Mouse (Mus musculus): ENCODE measurements around the gene Fblim1. TPM values are rescaled to one million over a fixed set of nuclear protein-coding genes. Genes with fewer than 3 reads are reported as not detected.

Fblim1 gene
- polyA plus RNA-seq, 1 experiment, result 29.5 TPM

- H3K27me3 ChIP-seq (ENCODE audit: control insufficient read depth, insufficient read depth, insufficient read length), result no peaks in the 10 kb centered on the region
- no peak for TF ChIP-seq CEBPB (IDR thresholded peaks at IDR 0.05; ENCODE audit: insufficient read depth, poor library complexity, severe bottlenecking)
- no peak for TF ChIP-seq POLR2AphosphoS2 (IDR thresholded peaks at IDR 0.05; ENCODE audit: insufficient read length, low read depth)
- no peak for TF ChIP-seq MYOD1 (IDR thresholded peaks at IDR 0.05; ENCODE audit: control insufficient read depth in 1 of 3, insufficient read length in 2 of 3, low read depth in 2 of 3)
- TF ChIP-seq REST (IDR thresholded peaks at IDR 0.05; ENCODE audit: insufficient read depth, insufficient read length), result no peak
- no peak for TF ChIP-seq TCF3 (IDR thresholded peaks at IDR 0.05; ENCODE audit: insufficient read length, low read depth)
- no peak for TF ChIP-seq SRF (IDR thresholded peaks at IDR 0.05; ENCODE audit: control insufficient read depth, insufficient read length, low read depth)
- TF ChIP-seq MAX (IDR thresholded peaks at IDR 0.05; ENCODE audit: low read depth), result no peak
- no peak for TF ChIP-seq POLR2A (IDR thresholded peaks at IDR 0.05; ENCODE audit: insufficient read length, low read depth)
- no peak for TF ChIP-seq E2F4 (IDR thresholded peaks at IDR 0.05; ENCODE audit: insufficient read depth)
- TF ChIP-seq TCF12 (IDR thresholded peaks at IDR 0.05; ENCODE audit: insufficient read depth, poor library complexity, severe bottlenecking), result no peak
- no peak for TF ChIP-seq MYOG (IDR thresholded peaks at IDR 0.05; ENCODE audit: control insufficient read depth in 1 of 3, insufficient read depth in 1 of 3, insufficient read length in 2 of 3, low read depth in 2 of 3)
- TF ChIP-seq USF1 (IDR thresholded peaks at IDR 0.05; ENCODE audit: low read depth), result no peak
- peaks cover 13% of the 10 kb centered on the region for H3K79me2 ChIP-seq (ENCODE audit: control insufficient read depth, insufficient read depth)
- no peak overlapping the region for H3ac ChIP-seq (ENCODE audit: control insufficient read depth, insufficient read length)
- no peaks in the 10 kb centered on the region for H3K36me3 ChIP-seq (ENCODE audit: control insufficient read depth, insufficient read depth)
- no peak overlapping the region for H3K4me2 ChIP-seq (ENCODE audit: low read depth)
- H3K4me3 ChIP-seq, result no peak overlapping the region
These were observed 45.4 kb upstream of the Fblim1 start for GRCm38 (mm10) chr4:141651286-141651685.

- H3K4me3 ChIP-seq, result no peak overlapping the region
- H3K36me3 ChIP-seq (ENCODE audit: control insufficient read depth, insufficient read depth), result no peaks in the 10 kb centered on the region
- no peak for TF ChIP-seq TCF3 (IDR thresholded peaks at IDR 0.05; ENCODE audit: insufficient read length, low read depth)
- TF ChIP-seq MYOG (IDR thresholded peaks at IDR 0.05; ENCODE audit: control insufficient read depth in 1 of 3, insufficient read depth in 1 of 3, insufficient read length in 2 of 3, low read depth in 2 of 3), result no peak
- no peak for TF ChIP-seq MYOD1 (IDR thresholded peaks at IDR 0.05; ENCODE audit: control insufficient read depth in 1 of 3, insufficient read length in 2 of 3, low read depth in 2 of 3)
- no peak for TF ChIP-seq USF1 (IDR thresholded peaks at IDR 0.05; ENCODE audit: low read depth)
- TF ChIP-seq POLR2A (IDR thresholded peaks at IDR 0.05; ENCODE audit: insufficient read length, low read depth), result no peak
- TF ChIP-seq SRF (IDR thresholded peaks at IDR 0.05; ENCODE audit: control insufficient read depth, insufficient read length, low read depth), result no peak
- TF ChIP-seq CEBPB (IDR thresholded peaks at IDR 0.05; ENCODE audit: insufficient read depth, poor library complexity, severe bottlenecking), result no peak
- TF ChIP-seq POLR2AphosphoS2 (IDR thresholded peaks at IDR 0.05; ENCODE audit: insufficient read length, low read depth), result no peak
- no peak for TF ChIP-seq TCF12 (IDR thresholded peaks at IDR 0.05; ENCODE audit: insufficient read depth, poor library complexity, severe bottlenecking)
- TF ChIP-seq E2F4 (IDR thresholded peaks at IDR 0.05; ENCODE audit: insufficient read depth), result no peak
- no peak for TF ChIP-seq MAX (IDR thresholded peaks at IDR 0.05; ENCODE audit: low read depth)
- TF ChIP-seq REST (IDR thresholded peaks at IDR 0.05; ENCODE audit: insufficient read depth, insufficient read length), result no peak
These were observed 43.3 kb upstream of the Fblim1 start for GRCm38 (mm10) chr4:141649244-141649643.

GRCm38 (mm10) chr4:141648262-141648661 lies 42.4 kb upstream of the Fblim1 start:
- no peak overlapping the region for H3ac ChIP-seq (ENCODE audit: control insufficient read depth, insufficient read length)
- H3K4me2 ChIP-seq (ENCODE audit: low read depth), result no peak overlapping the region
- H3K79me2 ChIP-seq (ENCODE audit: control insufficient read depth, insufficient read depth), result peaks cover 13% of the 10 kb centered on the region
- H3K36me3 ChIP-seq (ENCODE audit: control insufficient read depth, insufficient read depth), result no peaks in the 10 kb centered on the region
- TF ChIP-seq POLR2A (IDR thresholded peaks at IDR 0.05; ENCODE audit: insufficient read length, low read depth) (no peak), MAX (IDR thresholded peaks at IDR 0.05; ENCODE audit: low read depth) (no peak), TCF3 (IDR thresholded peaks at IDR 0.05; ENCODE audit: insufficient read length, low read depth) (no peak), E2F4 (IDR thresholded peaks at IDR 0.05; ENCODE audit: insufficient read depth) (no peak), MYOG (IDR thresholded peaks at IDR 0.05; ENCODE audit: control insufficient read depth in 1 of 3, insufficient read depth in 1 of 3, insufficient read length in 2 of 3, low read depth in 2 of 3) (no peak), POLR2AphosphoS2 (IDR thresholded peaks at IDR 0.05; ENCODE audit: insufficient read length, low read depth) (no peak), MYOD1 (IDR thresholded peaks at IDR 0.05; ENCODE audit: control insufficient read depth in 1 of 3, insufficient read length in 2 of 3, low read depth in 2 of 3) (no peak)
- no peaks in the 10 kb centered on the region for H3K27me3 ChIP-seq (ENCODE audit: control insufficient read depth, insufficient read depth, insufficient read length)
- H3K4me3 ChIP-seq, result no peak overlapping the region

More at GRCm38 (mm10) chr4:141649244-141649643, 43.3 kb upstream of the Fblim1 start:
- Histone ChIP-seq H3K27me3 (ENCODE audit: control insufficient read depth, insufficient read depth, insufficient read length) (no peaks in the 10 kb centered on the region), H3K4me2 (ENCODE audit: low read depth) (no peak overlapping the region), H3ac (ENCODE audit: control insufficient read depth, insufficient read length) (no peak overlapping the region), H3K79me2 (ENCODE audit: control insufficient read depth, insufficient read depth) (peaks cover 13% of the 10 kb centered on the region)

GRCm38 (mm10) chr4:141647187-141647586 lies 41.3 kb upstream of the Fblim1 start:
- no peak for TF ChIP-seq MYOD1 (IDR thresholded peaks at IDR 0.05; ENCODE audit: control insufficient read depth in 1 of 3, insufficient read length in 2 of 3, low read depth in 2 of 3)
- no peak for TF ChIP-seq POLR2A (IDR thresholded peaks at IDR 0.05; ENCODE audit: insufficient read length, low read depth)
- TF ChIP-seq SRF (IDR thresholded peaks at IDR 0.05; ENCODE audit: control insufficient read depth, insufficient read length, low read depth), result no peak
- no peak for TF ChIP-seq E2F4 (IDR thresholded peaks at IDR 0.05; ENCODE audit: insufficient read depth)
- TF ChIP-seq CEBPB (IDR thresholded peaks at IDR 0.05; ENCODE audit: insufficient read depth, poor library complexity, severe bottlenecking), result no peak
- no peak for TF ChIP-seq POLR2AphosphoS2 (IDR thresholded peaks at IDR 0.05; ENCODE audit: insufficient read length, low read depth)
- no peak for TF ChIP-seq MAX (IDR thresholded peaks at IDR 0.05; ENCODE audit: low read depth)
- TF ChIP-seq REST (IDR thresholded peaks at IDR 0.05; ENCODE audit: insufficient read depth, insufficient read length), result no peak
- TF ChIP-seq TCF3 (IDR thresholded peaks at IDR 0.05; ENCODE audit: insufficient read length, low read depth), result no peak
- no peak for TF ChIP-seq TCF12 (IDR thresholded peaks at IDR 0.05; ENCODE audit: insufficient read depth, poor library complexity, severe bottlenecking)
- no peak for TF ChIP-seq MYOG (IDR thresholded peaks at IDR 0.05; ENCODE audit: control insufficient read depth in 1 of 3, insufficient read depth in 1 of 3, insufficient read length in 2 of 3, low read depth in 2 of 3)
- TF ChIP-seq USF1 (IDR thresholded peaks at IDR 0.05; ENCODE audit: low read depth), result no peak
- Histone ChIP-seq H3ac (ENCODE audit: control insufficient read depth, insufficient read length) (no peak overlapping the region), H3K4me2 (ENCODE audit: low read depth) (no peak overlapping the region), H3K79me2 (ENCODE audit: control insufficient read depth, insufficient read depth) (peaks cover 13% of the 10 kb centered on the region), H3K36me3 (ENCODE audit: control insufficient read depth, insufficient read depth) (no peaks in the 10 kb centered on the region), H3K27me3 (ENCODE audit: control insufficient read depth, insufficient read depth, insufficient read length) (no peaks in the 10 kb centered on the region), H3K4me3 (no peak overlapping the region)
